Mouse (Mus musculus) spleen, postnatal 10 days (tissue): ENCODE measurements around the gene Epb41l3.

ENCODE experiments used
- DNase-seq, 2 experiments: peaks; one replicate each; pipeline ENCODE4 v3.0.0; 2021 to 2022; ENCODE audit warnings: low spot score in 2 of 2

The Epb41l3 gene

GRCm38 (mm10) chr17:69075501-69076237 lies at the start of gene Epb41l3:
Epb41l3 (plus strand) TSS chr17:69075683.
- DNase-seq: peak in 1 of 2 experiments; percentile 15

- DNase-seq: no peak
Measured at GRCm38 (mm10) chr17:69038760-69039675, 36.5 kb upstream of the Epb41l3 start.

GRCm38 (mm10) chr17:69041516-69041915 lies 34.0 kb upstream of the Epb41l3 start:
- no peak for DNase-seq

DNA sequence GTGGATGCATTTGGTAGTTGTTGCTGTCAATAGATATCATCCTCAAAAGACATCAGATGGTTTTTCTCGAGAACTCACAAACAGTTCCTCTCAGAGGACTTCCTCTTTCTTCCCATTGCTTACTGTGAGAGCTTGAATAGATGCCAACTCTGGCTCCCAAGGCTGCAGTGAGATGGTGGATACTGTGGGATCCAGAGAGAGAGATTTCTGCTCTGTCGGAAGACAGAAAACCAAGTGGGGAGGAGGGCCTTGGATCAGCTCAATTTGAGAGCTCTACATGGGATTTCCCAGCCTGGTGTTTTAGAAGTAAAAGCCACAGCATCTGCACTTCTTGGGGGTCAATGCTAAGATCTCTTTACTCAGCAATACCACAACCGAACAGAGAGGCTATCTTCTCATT lies 26.7 kb upstream of the Epb41l3 start:
- DNase-seq: no peak

- DNase-seq: no peak
Measured at GRCm38 (mm10) chr17:69054029-69054428, 21.5 kb upstream of the Epb41l3 start.

DNA sequence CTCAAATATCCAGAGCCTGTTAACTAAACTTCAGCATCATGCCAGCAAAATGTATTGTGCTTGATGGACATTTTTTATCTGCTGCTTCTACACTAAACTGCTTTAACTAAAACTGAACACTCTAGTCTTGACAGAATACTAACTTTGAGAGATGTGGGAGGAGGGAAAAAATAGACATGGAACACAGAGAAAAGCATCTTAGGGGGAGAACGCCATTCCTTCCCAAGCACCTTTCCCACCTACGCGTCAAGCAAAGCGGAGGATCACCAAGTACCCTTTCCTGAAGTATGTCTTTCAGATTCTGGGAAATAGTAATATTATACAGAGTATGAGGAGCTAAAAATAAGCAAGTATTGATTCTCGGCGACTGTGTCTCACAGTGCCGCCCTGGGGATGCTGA lies 15.7 kb upstream of the Epb41l3 start:
- no peak for DNase-seq

DNA sequence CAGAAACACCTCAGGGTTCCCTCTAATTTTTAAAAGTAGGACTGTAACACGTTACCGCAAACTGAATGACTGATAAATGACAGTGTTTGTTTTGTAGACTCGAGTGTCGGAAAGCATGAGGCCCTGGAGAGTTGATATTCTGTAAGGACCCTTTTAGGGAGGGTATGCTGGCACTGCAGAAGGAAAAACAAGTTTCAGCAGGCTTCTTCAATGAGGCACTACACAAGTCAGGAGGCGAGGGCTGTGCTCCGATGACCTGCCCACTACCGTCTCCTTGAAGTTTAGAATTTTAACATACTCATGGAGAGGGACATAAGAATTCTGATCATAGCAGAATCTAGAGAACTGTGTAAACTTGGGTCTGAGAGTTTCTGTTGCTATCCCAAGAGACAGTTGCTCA lies 15.1 kb upstream of the Epb41l3 start:
- no peak for DNase-seq

GRCm38 (mm10) chr17:69061883-69062745 lies 13.4 kb upstream of the Epb41l3 start:
- DNase-seq: no peak

- no peak for DNase-seq
Measured at GRCm38 (mm10) chr17:69067937-69068739, 7.3 kb upstream of the Epb41l3 start.

- DNase-seq: no peak
Measured at GRCm38 (mm10) chr17:69074095-69074494, 1.4 kb upstream of the Epb41l3 start.

DNA sequence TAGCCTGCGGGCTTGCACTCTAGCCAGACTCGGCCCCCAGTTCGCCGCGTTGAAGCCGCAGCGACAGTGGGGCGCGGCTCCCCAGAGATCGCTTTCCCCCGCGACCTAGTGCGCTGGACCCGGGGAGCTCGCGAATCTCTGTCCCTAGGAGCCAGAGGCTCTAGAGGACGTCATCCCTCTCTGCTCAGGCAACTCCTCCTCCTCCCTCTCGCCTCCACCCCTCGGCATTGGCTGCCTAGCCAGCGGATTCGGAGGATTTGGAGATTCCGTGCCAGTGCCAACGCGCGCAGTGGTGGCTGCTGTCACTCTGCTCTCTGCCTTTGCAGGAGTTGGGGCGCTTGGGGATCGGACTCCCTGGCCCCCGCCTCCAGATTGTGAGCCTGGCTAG lies 749 bp downstream of the Epb41l3 start:
- no peak for DNase-seq

DNA sequence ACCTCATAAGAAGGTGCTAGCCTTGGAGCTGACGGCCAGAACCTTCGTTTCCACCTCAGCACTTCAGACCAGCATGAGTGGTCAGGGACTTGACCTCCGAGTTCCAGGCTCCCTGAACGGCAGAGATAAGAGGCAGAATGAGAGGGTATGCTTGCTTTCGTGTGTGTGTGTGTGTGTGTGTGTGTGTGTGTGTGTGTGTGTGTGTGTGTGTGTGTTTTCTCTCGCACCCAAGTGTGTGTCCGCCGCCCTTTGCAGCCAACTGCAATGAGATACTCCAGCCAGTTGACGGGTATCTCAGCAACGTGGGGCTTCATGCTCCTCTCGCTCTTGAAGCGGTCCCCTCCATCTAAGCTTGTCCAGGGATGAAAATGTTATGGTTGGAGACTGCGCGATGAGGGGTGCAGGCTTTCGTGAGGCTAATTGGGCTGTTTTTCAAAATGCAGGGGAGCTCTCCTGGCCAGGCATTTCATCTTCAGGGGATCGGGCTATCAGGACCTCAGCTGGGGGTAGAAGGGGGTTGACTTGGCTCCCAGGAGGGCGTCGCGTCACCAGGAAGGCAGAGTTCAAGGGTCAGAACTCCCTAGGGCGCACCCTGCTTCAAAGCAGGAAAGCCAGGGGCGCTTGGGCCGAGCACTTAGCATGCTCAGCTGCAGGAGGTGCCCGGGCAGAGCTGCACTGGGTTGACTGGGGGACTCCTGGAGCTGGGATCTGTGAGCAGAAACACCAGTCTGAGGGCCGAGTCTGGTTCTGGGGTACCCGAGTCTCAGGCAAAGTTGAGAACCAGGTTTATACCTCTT lies 1.5 kb downstream of the Epb41l3 start:
- DNase-seq: no peak

GRCm38 (mm10) chr17:69077544-69077920 lies 2.0 kb downstream of the Epb41l3 start:
- no peak for DNase-seq

- DNase-seq: no peak
Measured at GRCm38 (mm10) chr17:69082316-69082715, 6.8 kb downstream of the Epb41l3 start.

DNA sequence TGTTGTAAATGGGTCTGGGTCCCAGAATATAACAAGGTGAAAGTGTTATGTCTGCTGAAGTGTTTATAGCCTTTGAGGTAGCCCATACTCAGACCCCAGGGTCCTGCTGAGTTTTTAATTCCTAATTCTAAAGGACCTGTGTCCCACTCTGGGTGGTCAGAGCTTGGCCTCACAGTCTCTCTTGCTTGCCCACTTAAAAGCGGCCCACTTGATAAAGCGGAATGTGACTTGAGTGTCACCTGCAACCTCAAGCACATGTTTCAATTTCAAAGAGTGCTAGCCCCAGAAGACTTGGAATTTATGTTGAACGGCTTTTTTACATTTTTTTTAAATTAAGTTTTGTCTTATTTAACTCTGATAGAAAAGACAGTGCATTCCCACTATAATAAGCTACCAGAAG lies 16.1 kb downstream of the Epb41l3 start:
- no peak for DNase-seq

- DNase-seq: no peak
Measured at GRCm38 (mm10) chr17:69097068-69097467, 21.6 kb downstream of the Epb41l3 start.

DNA sequence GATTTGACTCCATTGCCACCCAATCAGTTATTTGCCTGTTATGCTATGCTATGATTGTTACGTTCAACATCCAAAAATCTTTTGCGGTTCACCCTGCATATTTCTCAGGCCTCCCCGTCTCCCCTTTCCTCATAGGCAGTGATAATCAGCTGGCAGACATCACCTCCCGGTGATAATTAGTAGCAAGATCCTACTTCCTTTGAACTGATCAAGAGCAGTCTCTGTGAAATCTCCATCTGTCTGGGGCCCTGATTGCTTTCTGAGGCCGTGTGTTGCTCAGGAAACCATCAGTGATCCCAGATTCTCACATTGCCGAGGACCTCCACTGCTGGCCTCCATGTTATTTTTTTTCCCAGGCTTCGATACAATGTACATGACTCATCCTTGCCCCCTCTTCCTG lies 22.5 kb downstream of the Epb41l3 start:
- DNase-seq: no peak

DNA sequence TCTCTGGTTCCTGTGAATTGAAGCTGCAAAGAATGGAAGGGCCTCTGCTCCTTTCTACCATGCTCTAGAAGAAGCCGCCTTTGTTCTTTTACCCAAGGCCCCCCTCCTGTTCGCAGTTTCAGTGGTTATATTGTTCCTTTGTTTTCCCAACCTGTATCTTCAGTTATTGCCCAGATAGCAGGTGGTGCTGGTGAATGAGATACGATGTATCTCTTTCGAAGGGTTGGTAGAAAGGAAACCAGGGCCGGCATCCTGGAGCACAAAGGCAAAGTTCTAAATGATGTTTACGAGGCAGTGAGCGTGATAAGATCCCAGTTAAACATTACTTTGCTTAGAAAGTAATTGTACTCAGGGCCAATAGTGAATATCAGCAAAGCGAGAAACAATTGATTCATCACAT lies 27.8 kb downstream of the Epb41l3 start:
- no peak for DNase-seq

DNA sequence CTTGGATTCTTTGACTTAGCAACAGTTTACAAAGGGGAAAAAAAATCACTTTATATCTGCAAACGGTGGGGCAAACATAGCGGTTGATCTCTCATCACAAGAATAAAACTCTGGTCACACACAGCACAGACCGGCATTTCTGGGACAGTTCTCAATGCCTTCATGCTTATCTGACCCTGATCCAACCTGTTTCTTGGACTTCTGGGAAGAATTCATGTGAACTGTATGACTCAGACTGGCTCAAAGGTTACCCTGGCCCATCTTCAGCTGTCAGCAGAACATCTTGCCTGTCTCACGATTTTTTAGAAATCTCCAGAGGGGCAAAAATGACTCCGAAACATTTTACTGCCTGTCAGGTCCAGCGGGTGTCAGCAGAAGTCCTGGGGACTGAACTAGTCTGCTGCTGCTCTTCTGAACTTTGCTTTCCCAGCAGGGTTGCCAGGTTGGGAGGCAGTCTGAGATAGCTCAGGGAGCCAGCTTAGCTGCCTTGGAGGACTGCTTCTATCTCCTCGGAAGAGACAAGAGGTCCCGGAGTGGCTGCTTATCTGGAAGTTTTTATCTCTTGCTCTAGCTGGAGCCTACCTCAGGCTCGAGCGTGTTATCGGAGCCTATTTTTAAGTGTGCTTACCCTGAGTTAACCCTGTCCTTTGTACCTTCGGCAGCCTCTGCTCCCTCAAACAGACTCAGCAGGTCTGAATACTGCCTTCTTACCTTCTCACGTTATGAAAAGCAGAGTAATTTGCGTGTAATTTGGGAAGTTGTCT lies 29.7 kb downstream of the Epb41l3 start:
- no peak for DNase-seq
